Mouse (Mus musculus) splenic B cell, adult 2 months (primary cell): ENCODE results near the gene Galnt13.

Experiments
- DNase-seq: peaks from one replicate; pipeline ENCODE4 v3.0.0-alpha.2; 2011; ENCODE audit warnings: low read depth, low spot score
- H3K27me3 ChIP-seq: 2 replicates; pipeline ENCODE4 v1.6.1; 2012; ENCODE audit warnings: mild to moderate bottlenecking, low read length, moderate library complexity, mixed read lengths; ENCODE audit not compliant: control insufficient read depth, poor library complexity, insufficient read depth, severe bottlenecking
- H3K36me3 ChIP-seq: 2 replicates; pipeline ENCODE4 v1.6.1; 2012; ENCODE audit warnings: mild to moderate bottlenecking, low read length, moderate library complexity, mixed read lengths; ENCODE audit not compliant: control insufficient read depth, poor library complexity, insufficient read depth, severe bottlenecking

Gene Galnt13

GRCm38 (mm10) chr2:55065469-55066315 is 629.6 kb downstream of the Galnt13 start:
- no peak for DNase-seq
- Histone ChIP-seq H3K27me3 (no peaks in the 10 kb centered on the region), H3K36me3 (no peaks in the 10 kb centered on the region)

GRCm38 (mm10) chr2:55085580-55085979 is 649.5 kb downstream of the Galnt13 start:
- Histone ChIP-seq H3K36me3 (no peaks in the 10 kb centered on the region), H3K27me3 (no peaks in the 10 kb centered on the region)
- no peak for DNase-seq

- no peaks in the 10 kb centered on the region for H3K27me3 ChIP-seq
- H3K36me3 ChIP-seq: no peaks in the 10 kb centered on the region
- no peak for DNase-seq
Measured at GRCm38 (mm10) chr2:55088034-55088433, 651.9 kb downstream of the Galnt13 start.

DNA sequence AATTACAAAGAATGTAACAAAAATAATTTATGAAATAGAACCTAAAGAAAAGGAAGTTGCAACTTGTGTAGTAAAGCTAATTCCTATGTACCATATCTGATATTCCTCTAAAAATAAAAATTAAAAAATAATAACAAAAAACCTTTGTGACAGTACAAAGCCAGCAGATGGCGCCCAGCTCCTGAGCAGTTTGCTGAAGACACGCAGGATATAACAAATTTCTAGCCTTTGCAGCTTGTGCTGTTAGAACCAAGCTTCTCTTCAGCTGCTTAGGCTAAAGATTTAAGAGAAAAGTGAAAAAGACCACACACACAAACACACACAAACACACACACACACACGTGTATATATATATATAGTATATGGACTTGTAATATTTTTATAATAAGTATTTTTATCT is 654.2 kb downstream of the Galnt13 start:
- no peaks in the 10 kb centered on the region for H3K27me3 ChIP-seq
- DNase-seq: no peak
- no peaks in the 10 kb centered on the region for H3K36me3 ChIP-seq

- no peak for DNase-seq
- no peaks in the 10 kb centered on the region for H3K36me3 ChIP-seq
- no peaks in the 10 kb centered on the region for H3K27me3 ChIP-seq
Measured at GRCm38 (mm10) chr2:55091495-55091894, 655.4 kb downstream of the Galnt13 start.

DNA sequence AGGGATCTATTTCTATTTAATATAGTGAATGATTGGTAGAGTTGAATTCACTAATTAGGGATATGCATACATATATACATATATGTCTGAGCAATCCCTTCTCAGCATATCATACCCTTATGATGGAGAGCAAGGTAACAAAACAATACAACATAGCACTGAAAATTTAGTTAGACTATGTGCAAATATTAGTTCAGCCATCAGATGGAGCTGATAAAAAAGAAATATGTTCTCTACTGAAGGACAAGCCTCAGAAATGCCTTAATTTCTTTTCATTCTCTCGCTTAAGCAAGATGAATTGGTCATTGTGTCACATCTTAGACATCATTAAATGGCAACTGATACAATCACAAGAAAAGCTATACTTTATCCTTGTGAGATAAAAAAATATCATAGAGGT is 663.0 kb downstream of the Galnt13 start:
- Histone ChIP-seq H3K36me3 (no peaks in the 10 kb centered on the region), H3K27me3 (no peaks in the 10 kb centered on the region)
- DNase-seq: no peak

DNA sequence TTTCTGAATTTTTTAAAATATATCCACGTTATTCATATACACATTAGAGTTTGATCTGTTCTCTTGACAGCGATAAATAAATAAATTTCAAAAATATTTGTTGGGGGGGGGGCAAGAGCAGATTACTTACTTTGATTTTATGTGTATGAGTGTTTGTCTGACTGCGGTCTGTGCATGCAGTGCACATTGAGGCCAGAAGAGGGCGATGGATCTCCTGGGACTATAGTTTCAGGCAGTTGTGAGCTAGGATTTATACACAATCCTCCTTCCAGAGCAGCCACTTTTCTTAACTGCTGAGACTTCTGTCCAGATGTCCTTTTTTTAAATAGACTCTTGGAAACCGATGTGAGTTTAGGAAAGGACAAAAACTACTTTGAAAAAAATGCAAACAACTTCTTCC is 665.2 kb downstream of the Galnt13 start:
- no peaks in the 10 kb centered on the region for H3K27me3 ChIP-seq
- DNase-seq: no peak
- no peaks in the 10 kb centered on the region for H3K36me3 ChIP-seq

DNA sequence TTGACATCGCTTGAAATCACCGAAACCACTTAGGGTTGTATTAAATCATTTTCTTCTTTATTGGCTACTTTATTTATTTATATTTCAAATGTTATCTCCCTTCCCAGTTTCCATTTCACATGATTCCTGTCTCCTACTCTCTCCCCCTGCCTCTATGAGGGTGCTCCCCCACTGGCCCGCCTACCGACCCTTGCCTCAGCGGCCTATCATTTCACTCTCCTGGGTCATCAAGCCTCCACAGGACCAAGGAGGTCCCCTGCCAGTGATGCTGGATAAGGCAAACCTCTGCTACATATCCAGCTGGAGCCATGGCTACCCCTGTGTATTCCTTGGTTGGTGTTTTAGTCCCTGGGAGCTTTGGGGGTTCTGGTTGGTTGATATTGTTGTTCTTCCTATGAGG is 667.4 kb downstream of the Galnt13 start:
- no peaks in the 10 kb centered on the region for H3K36me3 ChIP-seq
- DNase-seq: no peak
- H3K27me3 ChIP-seq: no peaks in the 10 kb centered on the region

- H3K27me3 ChIP-seq: no peaks in the 10 kb centered on the region
- H3K36me3 ChIP-seq: no peaks in the 10 kb centered on the region
- DNase-seq: no peak
Measured at GRCm38 (mm10) chr2:55107828-55108227, 671.7 kb downstream of the Galnt13 start.

DNA sequence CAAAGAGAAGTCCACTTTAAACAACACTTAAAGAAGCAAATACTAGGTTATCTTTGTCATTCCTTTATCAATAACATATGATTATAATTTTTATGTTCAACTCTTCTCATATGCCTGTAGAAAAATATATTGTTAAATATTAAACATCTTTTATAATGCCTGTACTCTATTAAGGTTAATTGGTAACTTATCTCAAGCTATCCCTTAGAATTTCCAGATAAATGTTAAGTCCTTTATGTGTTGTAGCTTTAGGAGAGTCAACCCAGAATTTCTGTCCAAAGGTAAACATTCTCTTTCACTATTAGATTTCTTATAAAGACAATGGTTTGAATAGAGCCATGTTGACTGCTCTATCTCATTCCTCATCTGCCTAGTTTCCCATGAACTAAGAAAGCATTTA is 717.0 kb downstream of the Galnt13 start:
- no peaks in the 10 kb centered on the region for H3K36me3 ChIP-seq
- no peaks in the 10 kb centered on the region for H3K27me3 ChIP-seq
- DNase-seq: no peak

GRCm38 (mm10) chr2:55164781-55165180 is 728.7 kb downstream of the Galnt13 start:
- H3K36me3 ChIP-seq: no peaks in the 10 kb centered on the region
- no peak for DNase-seq

More at GRCm38 (mm10) chr2:55164781-55165180, 728.7 kb downstream of the Galnt13 start:
- no peaks in the 10 kb centered on the region for H3K27me3 ChIP-seq
